11 mouse cellular contexts compared by ENCODE assay signal in the genomic region with DNA sequence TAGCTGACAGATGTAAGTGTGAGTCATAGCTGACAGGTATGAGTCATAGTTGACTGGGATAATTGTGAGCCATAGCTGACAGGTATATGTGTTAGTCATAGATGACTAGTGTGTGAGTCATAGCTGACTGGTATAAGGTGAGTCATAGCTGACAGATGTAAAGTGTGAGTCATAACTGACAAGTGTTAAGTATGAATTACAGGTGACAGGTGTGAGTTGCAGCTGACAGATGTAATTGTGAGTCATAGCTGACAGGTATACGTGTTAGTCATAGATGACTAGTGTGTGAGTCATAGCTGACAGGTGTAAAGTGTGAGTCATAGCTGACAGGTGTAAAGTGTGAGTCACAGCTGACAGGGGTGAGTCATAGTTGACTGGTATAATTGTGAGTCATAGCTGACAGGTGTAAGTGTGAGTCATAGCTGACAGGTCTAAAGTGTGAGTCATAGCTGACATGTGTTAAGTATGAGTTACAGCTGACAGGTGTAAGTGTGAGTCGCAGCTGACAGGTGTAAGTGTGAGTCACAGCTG. TPM values are rescaled to one million over a fixed set of nuclear protein-coding genes. Genes with fewer than 3 reads are reported as not detected.
DNase-seq lines count a peak whose midpoint lies in the region; ATAC-seq and TF ChIP-seq lines count a peak whose summit lies in the region.
"Had no signal": no experiment of that assay in that cellular context is flagged by ENCODE, and none has a peak within 500 bp of the region (broad histone marks: within the 10 kb centered on the region; RNA-seq: fewer than 3 reads in every experiment).

No protein-coding gene starts in this region.

- TF ChIP-seq POLR2A in kidney, adult 2 months (IDR thresholded peaks at IDR 0.05; ENCODE audit: low read depth, low read length): no peak

- H3K36me3 ChIP-seq in neural tube, embryonic 14.5 days (ENCODE audit: control insufficient read depth, insufficient read depth, low read length): no peaks in the 10 kb centered on the region
- no peaks in the 10 kb centered on the region for H3K36me3 ChIP-seq in limb, embryonic 13.5 days
- no peaks in the 10 kb centered on the region for H3K36me3 ChIP-seq in kidney, adult 2 months (ENCODE audit: control insufficient read depth, insufficient read depth, low read length)
- H3K36me3 ChIP-seq: G1E had no signal

- no peak for DNase-seq in frontal cortex, postnatal 25 days (ENCODE audit: low spot score in 2 of 2)
- no peak for DNase-seq in neural tube, embryonic 10.5 days (ENCODE audit: extremely low spot score, low spot score)
- no peak for DNase-seq in urinary bladder, postnatal 36 days (ENCODE audit: low spot score in 2 of 2)
- no peak for DNase-seq in kidney, adult 2 months
- DNase-seq in spleen, postnatal 4 days (ENCODE audit: low spot score in 2 of 2): no peak
- DNase-seq: cerebellum, adult 11-12 months; gastrocnemius, adult 2 months had no signal

- no peaks in the 10 kb centered on the region for H3K4me1 ChIP-seq in neural tube, embryonic 14.5 days (ENCODE audit: control insufficient read depth, insufficient read depth, low read length)
- no peaks in the 10 kb centered on the region for H3K4me1 ChIP-seq in limb, embryonic 13.5 days
- no peaks in the 10 kb centered on the region for H3K4me1 ChIP-seq in kidney, adult 2 months (ENCODE audit: control insufficient read depth, insufficient read depth, low read length)

- ATAC-seq in frontal cortex, adult (ENCODE audit: low TSS enrichment): peak; percentile 71
- peak; percentile 49 for ATAC-seq in neural tube, embryonic 14.5 days (ENCODE audit: low read depth)
- ATAC-seq in limb, embryonic 13.5 days (ENCODE audit: low FRiP score, low read depth): peak; percentile 54; the same call in 1 of the 2 replicates

- no peak overlapping the region for H3K4me3 ChIP-seq in neural tube, embryonic 14.5 days (ENCODE audit: low read depth, low read length)
- H3K4me3 ChIP-seq in limb, embryonic 13.5 days: no peak overlapping the region
- H3K4me3 ChIP-seq in kidney, adult 2 months (ENCODE audit: insufficient read depth, low read depth, low read length): no peak overlapping the region
- H3K4me3 ChIP-seq: gastrocnemius, adult 2 months had no signal

- no peaks in the 10 kb centered on the region for H3K9me3 ChIP-seq in neural tube, embryonic 14.5 days (ENCODE audit: control insufficient read depth, low read length)
- no peaks in the 10 kb centered on the region for H3K9me3 ChIP-seq in limb, embryonic 13.5 days
- H3K9me3 ChIP-seq: G1E had no signal

- WGBS in neural tube, embryonic 14.5 days: 85% methylated on average over 2 of the region's 2 CpGs
- WGBS in limb, embryonic 13.5 days: 81% methylated on average over 2 of the region's 2 CpGs
- WGBS in kidney, adult 2 months: 77% methylated on average over 2 of the region's 2 CpGs

- H3K27me3 ChIP-seq in neural tube, embryonic 14.5 days (ENCODE audit: control insufficient read depth, insufficient read depth, low read length): no peaks in the 10 kb centered on the region
- no peaks in the 10 kb centered on the region for H3K27me3 ChIP-seq in limb, embryonic 13.5 days
- H3K27me3 ChIP-seq in kidney, adult 2 months (replicated peaks; ENCODE audit: control insufficient read depth, insufficient read depth, low read length): no peaks in the 10 kb centered on the region

- no peak overlapping the region for H3K4me2 ChIP-seq in neural tube, embryonic 14.5 days (ENCODE audit: low read depth, low read length)
- no peak overlapping the region for H3K4me2 ChIP-seq in limb, embryonic 13.5 days (replicated peaks)

- TF ChIP-seq CTCF in kidney, adult 2 months (conservative IDR thresholded peaks at IDR 0.05; ENCODE audit: insufficient read depth, insufficient read length, low read depth, low read length): no peak

- no peak overlapping the region for H3K27ac ChIP-seq in neural tube, embryonic 14.5 days (ENCODE audit: low read depth, low read length)
- H3K27ac ChIP-seq in limb, embryonic 13.5 days: no peak overlapping the region
- no peak overlapping the region for H3K27ac ChIP-seq in kidney, adult 2 months (ENCODE audit: insufficient read depth, low read depth, low read length)
- H3K27ac ChIP-seq: gastrocnemius, adult 2 months had no signal

- H3K9ac ChIP-seq in neural tube, embryonic 14.5 days (replicated peaks; ENCODE audit: low read depth, low read length): no peak overlapping the region
- H3K9ac ChIP-seq in limb, embryonic 13.5 days: no peak overlapping the region

RNA-seq across cellular contexts. Expression of gene Twsg1, which starts 10.6 kb away (rescaled TPM):
- 47.8 and 67.6 TPM in 2 replicates for polyA plus RNA-seq in neural tube, embryonic 14.5 days (2014; fragmentation: Nextera tagmentation; extraction: Ambion mirVana)
- 133 and 140 TPM in 2 replicates for polyA plus RNA-seq in limb, embryonic 13.5 days (2015; fragmentation: Nextera tagmentation; extraction: Ambion mirVana)
- polyA plus RNA-seq in kidney, adult 2 months (2012; rRNA removed): 53.3 and 59.5 TPM in 2 replicates
